Mouse (Mus musculus) bone marrow macrophage, adult 2 months (primary cell): ENCODE measurements at regions not wholly inside any gene's neighbourhood (a gene's known extent, or its start where the extent isn't known, plus 50 kb on each side); places are given as distances from the start of the nearest gene placed in this dataset.

Experiments
- H3K27ac ChIP-seq: 2 replicates; pipeline ENCODE4 v1.5.1; 2012; ENCODE audit warnings: low read depth, low read length; ENCODE audit not compliant: insufficient read depth
- H3K4me1 ChIP-seq: 2 replicates; pipeline ENCODE4 v1.6.1; 2012; ENCODE audit warnings: low read length; ENCODE audit not compliant: control insufficient read depth, insufficient read depth
- H3K4me3 ChIP-seq: 2 replicates; pipeline ENCODE4 v1.5.1; 2012; ENCODE audit warnings: mild to moderate bottlenecking, low read length, moderate library complexity; ENCODE audit not compliant: insufficient read depth
- CTCF ChIP-seq: IDR thresholded peaks from 2 replicates; pipeline ENCODE4 v1.5.1; 2012; ENCODE audit warnings: low read depth, mild to moderate bottlenecking, low read length, moderate library complexity
- POLR2A ChIP-seq: IDR thresholded peaks from 2 replicates; pipeline ENCODE4 v1.6.1; 2012; ENCODE audit warnings: mild to moderate bottlenecking, low read depth, low read length, borderline replicate concordance

DNA sequence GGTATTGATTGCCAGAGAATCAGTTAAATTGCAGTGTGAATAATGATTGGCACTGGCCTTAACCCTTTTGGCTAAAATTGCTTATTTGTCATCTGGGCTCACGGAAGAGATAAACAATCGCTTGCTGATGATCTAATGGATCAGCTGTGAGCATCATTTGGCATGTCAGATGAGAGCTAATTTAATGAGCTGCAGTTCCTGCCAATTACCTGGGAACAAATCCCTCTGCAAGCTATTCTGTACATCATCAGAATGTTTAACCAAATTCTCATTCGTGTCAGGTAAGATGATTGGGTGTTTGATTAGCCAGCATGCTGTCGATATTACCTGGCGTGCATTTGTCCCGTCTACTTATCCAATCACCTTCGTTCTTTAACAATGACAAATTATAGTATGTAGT lies 104.0 kb upstream of the Atp5g3 start:
- H3K4me3 ChIP-seq, result no peak overlapping the region
- no peaks in the 10 kb centered on the region for H3K4me1 ChIP-seq
- no peak overlapping the region for H3K27ac ChIP-seq
- no peak for TF ChIP-seq POLR2A
- TF ChIP-seq CTCF, result no peak

DNA sequence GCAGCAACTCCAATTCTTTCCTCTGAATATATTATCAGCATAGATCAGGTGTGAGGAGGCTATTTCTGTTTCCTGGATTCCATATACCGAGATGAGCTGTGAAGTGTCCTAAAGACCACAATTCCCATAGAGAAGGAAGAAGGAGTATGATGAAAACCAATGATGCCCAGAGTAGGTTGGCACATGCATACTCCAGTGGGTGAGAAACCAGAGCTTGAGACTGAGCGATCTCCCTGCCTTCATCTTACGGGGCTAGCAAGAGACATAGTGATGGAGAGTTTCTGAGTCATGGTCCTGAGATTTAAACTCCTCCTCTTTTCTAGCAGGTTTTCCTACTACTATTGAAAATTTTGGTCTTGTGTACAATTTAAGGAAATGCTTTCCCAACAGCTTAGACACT lies 103.1 kb upstream of the Atp5g3 start:
- TF ChIP-seq CTCF, result no peak

DNA sequence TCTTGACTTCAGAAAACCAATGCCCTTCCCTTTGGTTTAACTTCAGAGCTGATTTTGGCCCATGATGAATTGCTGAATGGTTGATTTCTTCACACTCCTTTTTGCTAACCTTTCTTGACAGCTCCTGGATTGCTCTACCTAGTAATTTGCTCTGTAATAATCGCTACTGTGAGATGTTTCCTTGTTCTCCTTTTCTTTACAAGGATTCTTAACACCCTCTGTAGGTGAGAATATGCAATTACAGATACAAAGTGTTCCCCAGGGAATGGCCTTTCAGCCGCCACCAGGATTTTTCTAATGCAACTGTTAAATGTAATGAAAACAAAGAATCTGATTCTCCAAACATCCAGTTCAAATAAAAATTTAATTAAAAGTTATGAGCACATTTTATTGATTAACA lies 87.4 kb upstream of the Atp5g3 start:
- Histone ChIP-seq H3K4me3 (no peak overlapping the region), H3K27ac (no peak overlapping the region), H3K4me1 (no peaks in the 10 kb centered on the region)
- TF ChIP-seq CTCF, result no peak
- TF ChIP-seq POLR2A, result no peak

More for the DNA sequence above, 103.1 kb upstream of the Atp5g3 start:
- no peaks in the 10 kb centered on the region for H3K4me1 ChIP-seq
- H3K27ac ChIP-seq, result no peak overlapping the region
- H3K4me3 ChIP-seq, result no peak overlapping the region

DNA sequence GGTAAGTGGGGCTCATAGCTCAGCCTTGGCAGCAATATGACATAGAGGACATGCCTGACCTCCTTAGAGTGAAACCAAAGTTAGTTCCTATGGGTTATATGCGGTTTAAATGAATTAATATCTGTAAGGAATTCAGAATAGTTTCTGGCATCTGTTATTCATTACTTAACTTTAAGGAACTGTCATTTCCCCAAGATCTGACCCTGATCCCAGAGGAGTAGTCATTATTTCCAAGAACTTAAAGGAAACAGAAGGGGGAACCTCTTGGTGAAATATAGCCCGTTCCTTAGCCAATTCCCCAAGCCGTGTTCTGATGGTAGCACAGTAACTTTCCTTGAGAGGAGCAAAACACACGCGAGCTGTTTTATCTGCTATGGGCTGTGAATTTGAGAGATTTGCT lies 85.9 kb upstream of the Atp5g3 start:
- no peaks in the 10 kb centered on the region for H3K4me1 ChIP-seq
- H3K27ac ChIP-seq, result no peak overlapping the region
- TF ChIP-seq CTCF, result no peak
- no peak for TF ChIP-seq POLR2A
- H3K4me3 ChIP-seq, result no peak overlapping the region

DNA sequence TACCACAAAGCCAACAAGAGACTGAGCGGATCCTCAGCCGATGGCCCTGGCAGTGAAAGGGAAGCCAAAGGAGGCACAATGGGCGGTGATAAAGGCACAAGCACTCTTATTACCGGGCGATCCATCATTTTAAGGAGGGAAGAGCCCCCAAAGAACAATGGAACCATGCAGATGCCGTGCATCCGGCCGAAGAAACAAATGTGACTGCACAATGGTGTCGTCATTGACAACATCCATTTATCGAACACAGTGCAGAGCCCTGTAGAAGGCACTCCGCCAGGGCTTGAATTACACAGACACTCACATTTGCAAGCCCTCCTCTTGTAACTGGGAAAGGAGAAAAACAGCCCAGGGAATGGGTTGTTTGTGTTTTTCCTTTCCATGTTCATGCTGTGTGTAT lies 80.7 kb upstream of the Atp5g3 start:
- H3K4me3 ChIP-seq, result no peak overlapping the region
- H3K4me1 ChIP-seq, result no peaks in the 10 kb centered on the region
- TF ChIP-seq CTCF (no peak), POLR2A (no peak)
- H3K27ac ChIP-seq, result no peak overlapping the region

DNA sequence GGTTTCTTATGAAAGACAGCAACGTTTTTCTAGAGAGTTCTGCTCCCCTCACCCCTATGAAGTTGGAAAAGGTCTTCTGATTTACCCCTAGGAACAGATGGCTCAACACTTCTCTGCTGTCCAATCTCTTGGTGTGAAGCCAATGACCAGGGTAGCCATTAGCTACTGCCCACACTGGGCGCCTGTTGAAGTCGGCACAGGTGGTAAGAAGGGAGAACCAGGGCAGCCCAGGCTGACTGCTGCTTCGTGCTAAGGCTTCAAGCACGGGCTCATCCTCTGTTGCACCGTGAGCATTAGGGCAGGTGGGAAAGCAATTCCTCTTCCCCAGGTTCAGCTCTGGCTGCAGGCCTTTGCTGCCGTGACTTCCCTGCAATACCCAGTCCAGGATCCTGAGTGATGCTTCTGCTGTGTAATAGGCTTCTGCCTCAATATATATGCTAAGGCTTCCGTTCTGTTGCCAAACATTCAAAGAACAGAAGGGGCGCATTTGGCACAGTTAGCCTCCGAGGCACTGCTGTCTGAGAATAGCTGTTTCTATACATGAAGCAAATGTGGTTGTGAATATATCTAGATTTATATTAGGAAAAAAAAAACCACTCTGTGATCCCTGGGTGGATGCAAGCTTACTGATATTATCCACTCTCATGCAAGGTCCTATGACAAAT lies 76.4 kb upstream of the Atp5g3 start:
- Histone ChIP-seq H3K4me3 (no peak overlapping the region), H3K27ac (no peak overlapping the region), H3K4me1 (no peaks in the 10 kb centered on the region)
- TF ChIP-seq CTCF (no peak), POLR2A (no peak)

DNA sequence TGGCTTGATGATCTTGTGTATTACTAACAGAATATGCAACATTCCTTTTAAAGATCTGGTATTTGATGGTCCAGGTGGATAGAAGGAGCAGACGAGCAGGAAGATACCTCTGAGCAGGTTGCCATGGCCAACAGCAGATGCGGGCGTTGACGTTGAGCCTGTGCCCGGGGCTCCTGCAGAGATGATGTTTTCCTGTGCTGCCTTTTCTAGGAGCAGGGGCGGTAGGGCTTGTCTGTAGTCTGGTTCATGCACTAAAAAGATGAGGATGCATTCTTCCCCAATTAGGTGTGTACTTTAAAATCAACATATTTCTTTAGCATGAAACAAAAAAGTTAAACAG lies 74.8 kb upstream of the Atp5g3 start:
- Histone ChIP-seq H3K27ac (no peak overlapping the region), H3K4me1 (no peaks in the 10 kb centered on the region), H3K4me3 (no peak overlapping the region)
- TF ChIP-seq CTCF (no peak), POLR2A (no peak)

DNA sequence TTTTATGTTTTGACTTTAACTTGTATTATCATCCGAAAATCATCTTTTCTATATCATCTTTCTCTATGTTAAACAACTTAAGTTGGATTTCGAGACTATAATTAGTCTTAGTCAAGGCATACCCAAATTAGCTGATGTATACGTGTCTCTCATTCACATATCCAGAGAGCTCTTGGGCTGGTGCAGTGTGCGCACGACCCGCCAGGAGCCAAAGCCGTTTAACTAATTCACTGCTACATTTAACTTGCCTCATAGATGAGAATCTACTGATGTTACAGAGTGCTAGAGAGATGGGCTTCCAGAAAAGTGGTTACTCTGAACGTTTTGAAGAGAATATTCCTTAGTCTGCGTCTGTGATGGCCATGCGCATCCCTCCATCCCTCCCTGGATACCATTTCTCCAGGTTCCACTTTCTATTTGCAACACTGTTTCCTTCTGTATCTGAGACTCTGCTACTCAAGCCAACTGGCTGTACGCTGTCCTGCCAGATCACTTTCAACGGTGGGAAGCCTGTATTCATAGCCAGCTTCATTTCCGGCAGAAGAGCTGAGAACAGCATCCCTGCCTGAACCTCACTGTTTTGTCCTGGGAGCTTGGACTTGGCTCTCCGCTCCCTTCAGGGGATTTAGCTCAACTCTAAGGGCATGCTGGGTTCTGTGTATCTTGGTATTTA lies 74.2 kb upstream of the Atp5g3 start:
- Histone ChIP-seq H3K27ac (no peak overlapping the region), H3K4me3 (no peak overlapping the region)

DNA sequence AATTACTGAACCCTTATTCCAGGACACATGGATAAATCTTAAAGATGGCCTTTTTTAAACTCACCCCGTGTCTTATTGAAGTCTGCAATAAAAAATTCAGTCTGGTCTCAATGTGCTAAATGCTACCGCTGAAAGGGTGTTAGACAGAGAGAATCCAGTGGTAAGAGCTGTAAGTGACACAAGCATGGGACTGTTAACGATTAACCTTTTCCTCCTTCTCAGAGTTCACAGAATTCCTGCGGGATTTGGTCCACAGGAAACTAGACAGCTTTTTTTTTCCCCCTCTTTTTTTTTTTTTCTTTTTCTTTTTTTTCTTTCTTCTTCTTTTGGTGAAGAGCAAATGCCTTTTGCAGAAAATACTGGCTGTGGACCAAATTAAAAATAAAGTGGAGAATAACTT lies 72.0 kb upstream of the Atp5g3 start:
- no peak overlapping the region for H3K27ac ChIP-seq
- no peak overlapping the region for H3K4me3 ChIP-seq
- H3K4me1 ChIP-seq, result no peaks in the 10 kb centered on the region
- TF ChIP-seq POLR2A, result no peak
- no peak for TF ChIP-seq CTCF

More for the DNA sequence above, 74.2 kb upstream of the Atp5g3 start:
- no peaks in the 10 kb centered on the region for H3K4me1 ChIP-seq
- no peak for TF ChIP-seq POLR2A
- TF ChIP-seq CTCF, result no peak

DNA sequence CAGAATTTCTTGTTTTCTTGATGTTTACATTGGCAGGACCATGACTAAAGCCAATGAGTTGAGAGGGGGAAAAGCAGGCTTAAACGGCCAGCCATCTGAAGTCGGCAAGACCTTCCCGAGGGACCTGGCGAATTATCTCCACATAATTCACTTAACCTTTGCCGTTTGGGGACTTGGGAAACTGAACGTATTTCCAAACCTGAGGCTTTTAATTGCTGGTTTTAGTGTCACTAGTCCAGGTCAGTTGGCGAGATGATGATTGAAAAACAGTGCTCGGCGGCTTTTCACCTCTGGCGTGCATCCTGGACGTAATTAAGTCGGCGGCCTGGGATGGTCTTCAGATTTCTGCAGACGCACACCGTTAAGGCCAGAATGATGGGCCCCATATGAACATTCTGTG lies 66.9 kb upstream of the Atp5g3 start:
- no peak for TF ChIP-seq POLR2A
- TF ChIP-seq CTCF, result no peak
- Histone ChIP-seq H3K4me3 (no peak overlapping the region), H3K27ac (no peak overlapping the region), H3K4me1 (peaks cover 4% of the 10 kb centered on the region; the same call in 1 of the 2 replicates)
